Comparison of ENCODE assay signal across 8 mouse cellular contexts in genomic region chr8:86585118-86585517, GRCm38 (mm10). TPM values are rescaled to one million over a fixed set of nuclear protein-coding genes. Genes with fewer than 3 reads are reported as not detected.
DNase-seq lines count a peak whose midpoint lies in the region; ATAC-seq and TF ChIP-seq lines count a peak whose summit lies in the region.

No protein-coding gene starts in this region.

- no peak for TF ChIP-seq EP300 in liver, postnatal 0 days (IDR thresholded peaks at IDR 0.05; ENCODE audit: low read depth)

- H3K4me3 ChIP-seq in forebrain, embryonic 14.5 days (ENCODE audit: low read depth, low read length) = peak overlapping the region; percentile 33
- H3K4me3 ChIP-seq in liver, postnatal 0 days (ENCODE audit: low read depth, low read length) = peak overlapping the region; percentile 44
- H3K4me3 ChIP-seq in neural tube, embryonic 13.5 days = peak overlapping the region; percentile 45

- peak; percentile 86 for TF ChIP-seq CTCF in liver, postnatal 0 days (IDR thresholded peaks at IDR 0.05; ENCODE audit: low read depth)

- peak; percentile 93 for DNase-seq in ES-CJ7 (ENCODE audit: low read depth, low spot score)
- peak; percentile 96 for DNase-seq in forebrain, embryonic 14.5 days (ENCODE audit: low spot score)
- DNase-seq in heart, postnatal 14 days = peak; percentile 81 to 89
- DNase-seq in large intestine, adult 2 months (ENCODE audit: low read depth, low spot score) = peak; percentile 28
- DNase-seq in liver, postnatal 0 days = peak; percentile 80
- peak; percentile 79 for DNase-seq in telencephalon, adult 2 months (ENCODE audit: low read depth, low spot score)

- no peaks in the 10 kb centered on the region for H3K4me1 ChIP-seq in forebrain, embryonic 14.5 days (ENCODE audit: control insufficient read depth, insufficient read depth, low read length)
- no peaks in the 10 kb centered on the region for H3K4me1 ChIP-seq in liver, postnatal 0 days (ENCODE audit: insufficient read depth)
- H3K4me1 ChIP-seq in neural tube, embryonic 13.5 days (replicated peaks) = no peaks in the 10 kb centered on the region

- H3K9ac ChIP-seq in forebrain, embryonic 14.5 days (ENCODE audit: low read length) = peak overlapping the region; percentile 59
- H3K9ac ChIP-seq in liver, postnatal 0 days (replicated peaks) = no peak overlapping the region
- peak overlapping the region; percentile 60 for H3K9ac ChIP-seq in neural tube, embryonic 13.5 days

- intact Hi-C loops in heart, postnatal 14 days (cut with DNase I) = loop anchor here (1.0 to 10.0 kb wide), 5 partner anchors 322 to 1130 kb away; partner anchors contain the start of gene Neto2

- peak overlapping the region; percentile 63 for H3K4me2 ChIP-seq in forebrain, embryonic 14.5 days (ENCODE audit: low read length)
- peak overlapping the region; percentile 86 for H3K4me2 ChIP-seq in liver, postnatal 0 days (ENCODE audit: low read depth, low read length)
- peak overlapping the region; percentile 72 for H3K4me2 ChIP-seq in neural tube, embryonic 13.5 days

- WGBS in forebrain, embryonic 14.5 days = 2% methylated on average over 11 of the region's 11 CpGs
- WGBS in large intestine, adult 2 months = 5% methylated on average over 11 of the region's 11 CpGs
- WGBS in liver, postnatal 0 days (ENCODE audit: insufficient replicate concordance) = 4% methylated on average over 11 of the region's 11 CpGs
- WGBS in neural tube, embryonic 13.5 days = 5% methylated on average over 11 of the region's 11 CpGs

- H3K36me3 ChIP-seq in forebrain, embryonic 14.5 days (ENCODE audit: control insufficient read depth, insufficient read depth, low read length) = no peaks in the 10 kb centered on the region
- no peaks in the 10 kb centered on the region for H3K36me3 ChIP-seq in liver, postnatal 0 days (replicated peaks; ENCODE audit: insufficient read depth, low read length)
- H3K36me3 ChIP-seq in neural tube, embryonic 13.5 days = no peaks in the 10 kb centered on the region

- H3K27me3 ChIP-seq in forebrain, embryonic 14.5 days (replicated peaks; ENCODE audit: control insufficient read depth, insufficient read depth, low read length) = no peaks in the 10 kb centered on the region
- no peaks in the 10 kb centered on the region for H3K27me3 ChIP-seq in liver, postnatal 0 days (ENCODE audit: insufficient read depth, low read length)
- H3K27me3 ChIP-seq in neural tube, embryonic 13.5 days = no peaks in the 10 kb centered on the region

- no peak overlapping the region for H3K27ac ChIP-seq in forebrain, embryonic 14.5 days (ENCODE audit: low read depth, low read length)
- H3K27ac ChIP-seq in liver, postnatal 0 days (ENCODE audit: low read depth) = no peak overlapping the region
- peak overlapping the region; percentile 52; the same call in 1 of the 2 replicates for H3K27ac ChIP-seq in neural tube, embryonic 13.5 days (replicated peaks)

- peak; percentile 74 for ATAC-seq in cerebellum, adult (ENCODE audit: insufficient number of reproducible peaks, low FRiP score, low TSS enrichment)
- peak; percentile 92 for ATAC-seq in forebrain, embryonic 14.5 days
- peak; percentile 74; the same call in 1 of the 2 replicates for ATAC-seq in liver, postnatal 0 days
- ATAC-seq in neural tube, embryonic 13.5 days (ENCODE audit: low read depth) = peak; percentile 89

- H3K9me3 ChIP-seq in forebrain, embryonic 14.5 days (replicated peaks; ENCODE audit: control insufficient read depth, low read length) = no peaks in the 10 kb centered on the region
- H3K9me3 ChIP-seq in liver, postnatal 0 days (ENCODE audit: low read length) = no peaks in the 10 kb centered on the region
- H3K9me3 ChIP-seq in neural tube, embryonic 13.5 days = no peaks in the 10 kb centered on the region

RNA-seq across cellular contexts. Expression of gene Abcc12, which starts 4.6 kb away (rescaled TPM):
- 0.19 and 0.32 TPM in 2 replicates for polyA plus RNA-seq in forebrain, embryonic 14.5 days (2014; fragmentation: Nextera tagmentation; extraction: Ambion mirVana)
- under 1 TPM in 1 of 2 experiments, not detected in 1; 0.10 TPM for total RNA-seq in heart, postnatal 14 days (2021)
- polyA plus RNA-seq in large intestine, adult 2 months (2012; rRNA removed) = 0.02 TPM in 1 of 2 replicates, not detected in the other
- polyA plus RNA-seq in liver, postnatal 0 days (2015; fragmentation: Nextera tagmentation; extraction: Ambion mirVana) = not detected in 2 replicates
- 0.11 and 0.12 TPM in 2 replicates for polyA plus RNA-seq in neural tube, embryonic 13.5 days (2015; fragmentation: Nextera tagmentation; extraction: Ambion mirVana)

RNA-seq across cellular contexts. Expression of gene Lonp2, which starts 38.7 kb away (rescaled TPM):
- 83.3 and 85.3 TPM in 2 replicates for polyA plus RNA-seq in forebrain, embryonic 14.5 days (2014; fragmentation: Nextera tagmentation; extraction: Ambion mirVana)
- 10 to 100 TPM; 60.2 to 62.4 TPM for total RNA-seq in heart, postnatal 14 days (2021)
- polyA plus RNA-seq in large intestine, adult 2 months (2012; rRNA removed) = 32.7 and 60.0 TPM in 2 replicates
- 76.2 and 77.8 TPM in 2 replicates for polyA plus RNA-seq in liver, postnatal 0 days (2015; fragmentation: Nextera tagmentation; extraction: Ambion mirVana)
- polyA plus RNA-seq in neural tube, embryonic 13.5 days (2015; fragmentation: Nextera tagmentation; extraction: Ambion mirVana) = 100 and 103 TPM in 2 replicates

Comparison
In these comparisons a context has a peak if more than half of its experiments do, and no peak if none do; other contexts are left out.
1. DNase-seq: peak in every context shown above with its lines; median percentile 96 in forebrain, embryonic 14.5 days; 93 in ES-CJ7; 85 in heart, postnatal 14 days; 80 in liver, postnatal 0 days; 79 in telencephalon, adult 2 months; 28 in large intestine, adult 2 months.